Comparison of ENCODE assay signal across 12 mouse cellular contexts in the genomic region with DNA sequence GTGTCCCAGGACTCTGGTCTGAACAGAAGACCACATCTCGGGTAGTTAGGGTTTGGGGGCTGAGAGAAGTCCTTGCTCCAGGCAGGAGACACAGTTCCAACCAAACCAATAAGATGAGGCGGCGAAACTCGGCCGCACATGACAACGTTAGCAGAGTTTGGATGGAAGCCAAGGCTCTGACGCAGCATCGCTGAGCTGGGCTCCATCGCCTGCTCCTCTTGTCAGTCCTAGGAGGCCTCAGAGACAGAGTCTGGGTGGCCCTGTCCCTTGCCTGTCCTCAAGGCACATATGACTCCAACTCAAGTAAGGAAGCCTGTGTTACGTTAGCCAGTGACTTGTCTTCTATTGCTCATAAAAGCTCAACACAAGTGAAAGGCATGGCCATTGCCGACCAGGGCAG.
DNase-seq lines count a peak whose midpoint lies in the region; ATAC-seq and TF ChIP-seq lines count a peak whose summit lies in the region.
"Had no signal": no experiment of that assay in that cellular context is flagged by ENCODE, and none has a peak within 500 bp of the region (broad histone marks: within the 10 kb centered on the region; RNA-seq: fewer than 3 reads in every experiment).

No protein-coding gene starts in this region.

- no peaks in the 10 kb centered on the region for H3K36me3 ChIP-seq in embryonic facial prominence, embryonic 14.5 days (ENCODE audit: control insufficient read depth, insufficient read depth, low read length)
- no peaks in the 10 kb centered on the region for H3K36me3 ChIP-seq in embryonic facial prominence, embryonic 10.5 days (replicated peaks)
- H3K36me3 ChIP-seq in limb, embryonic 14.5 days (ENCODE audit: control insufficient read depth, insufficient read depth, low read length), result no peaks in the 10 kb centered on the region
- H3K36me3 ChIP-seq in limb, embryonic 10.5 days, result no peaks in the 10 kb centered on the region

- no peak overlapping the region for H3K9ac ChIP-seq in embryonic facial prominence, embryonic 14.5 days (ENCODE audit: low read depth, low read length)
- no peak overlapping the region for H3K9ac ChIP-seq in limb, embryonic 14.5 days (ENCODE audit: low read depth, low read length, severe bottlenecking)

- peaks cover 11% of the 10 kb centered on the region for H3K4me1 ChIP-seq in embryonic facial prominence, embryonic 14.5 days (ENCODE audit: control insufficient read depth, insufficient read depth, low read length)
- peaks cover 35% of the 10 kb centered on the region for H3K4me1 ChIP-seq in embryonic facial prominence, embryonic 10.5 days
- H3K4me1 ChIP-seq in limb, embryonic 14.5 days (ENCODE audit: control insufficient read depth, insufficient read depth, low read length), result no peaks in the 10 kb centered on the region; the same call in 1 of the 2 replicates
- peaks cover 40% of the 10 kb centered on the region for H3K4me1 ChIP-seq in limb, embryonic 10.5 days

- H3K4me2 ChIP-seq in embryonic facial prominence, embryonic 14.5 days (ENCODE audit: low read depth, low read length), result no peak overlapping the region
- H3K4me2 ChIP-seq in limb, embryonic 14.5 days (replicated peaks; ENCODE audit: low read depth, low read length, severe bottlenecking), result no peak overlapping the region

- intact Hi-C loops in heart, postnatal 10 days (cut with DNase I), result no loop called here

- no peak for TF ChIP-seq POLR2A in limb, embryonic 14.5 days (IDR thresholded peaks at IDR 0.05; ENCODE audit: borderline replicate concordance, extremely low read depth, insufficient read depth, insufficient read length)

- ATAC-seq in embryonic facial prominence, embryonic 14.5 days (ENCODE audit: low read depth), result no peak; the same call in 1 of the 2 replicates
- ATAC-seq in limb, embryonic 14.5 days (ENCODE audit: low FRiP score, low read depth), result no peak

- H3K9me3 ChIP-seq in embryonic facial prominence, embryonic 14.5 days (ENCODE audit: control insufficient read depth, low read length), result no peaks in the 10 kb centered on the region
- no peaks in the 10 kb centered on the region for H3K9me3 ChIP-seq in embryonic facial prominence, embryonic 10.5 days
- no peaks in the 10 kb centered on the region for H3K9me3 ChIP-seq in limb, embryonic 14.5 days (ENCODE audit: control insufficient read depth, low read length)
- no peaks in the 10 kb centered on the region for H3K9me3 ChIP-seq in limb, embryonic 10.5 days (replicated peaks)

- 0 out of 2 replicates have a peak overlapping the region, but pooled peaks have one; percentile 52 for H3K27ac ChIP-seq in embryonic facial prominence, embryonic 14.5 days (replicated peaks; ENCODE audit: low read depth, low read length)
- H3K27ac ChIP-seq in embryonic facial prominence, embryonic 10.5 days (replicated peaks), result no peak overlapping the region
- H3K27ac ChIP-seq in limb, embryonic 14.5 days (replicated peaks; ENCODE audit: low read depth, low read length), result 0 out of 2 replicates have a peak overlapping the region, but pooled peaks have one; percentile 19
- H3K27ac ChIP-seq in limb, embryonic 10.5 days, result no peak overlapping the region
- H3K27ac ChIP-seq: gastrocnemius, adult 2 months had no signal

- no peak overlapping the region for H3K4me3 ChIP-seq in embryonic facial prominence, embryonic 14.5 days (ENCODE audit: low read depth, low read length)
- no peak overlapping the region for H3K4me3 ChIP-seq in embryonic facial prominence, embryonic 10.5 days
- H3K4me3 ChIP-seq in limb, embryonic 14.5 days (replicated peaks; ENCODE audit: low read length), result no peak overlapping the region
- H3K4me3 ChIP-seq in limb, embryonic 10.5 days, result no peak overlapping the region
- H3K4me3 ChIP-seq: gastrocnemius, adult 2 months had no signal

- WGBS in embryonic facial prominence, embryonic 14.5 days, result 54% methylated on average over 11 of the region's 11 CpGs
- 94% methylated on average over 11 of the region's 11 CpGs for WGBS in embryonic facial prominence, embryonic 10.5 days
- 50% methylated on average over 11 of the region's 11 CpGs for WGBS in limb, embryonic 14.5 days
- WGBS in limb, embryonic 10.5 days, result 90% methylated on average over 11 of the region's 11 CpGs

- peak; percentile 69 for DNase-seq in embryonic facial prominence, embryonic 14.5 days (ENCODE audit: low spot score)
- no peak for DNase-seq in embryonic facial prominence, embryonic 10.5 days (ENCODE audit: low spot score)
- no peak for DNase-seq in limb, embryonic 14.5 days (ENCODE audit: low spot score)
- DNase-seq in limb, embryonic 10.5 days (ENCODE audit: low spot score), result no peak
- peak; percentile 30 for DNase-seq in MN1 (ENCODE audit: low spot score)
- peak; percentile 68 to 69 for DNase-seq in heart, postnatal 10 days
- no peak for DNase-seq in layer of hippocampus, adult 18-20 months (ENCODE audit: low spot score in 2 of 2)
- no peak for DNase-seq in adipocyte (ENCODE audit: low spot score)
- DNase-seq: gastrocnemius, adult 2 months; kidney, adult 18-20 months; left cerebral cortex, postnatal 4 days; right cerebral cortex, postnatal 25 days had no signal

- no peaks in the 10 kb centered on the region for H3K27me3 ChIP-seq in embryonic facial prominence, embryonic 14.5 days (replicated peaks; ENCODE audit: control insufficient read depth, insufficient read depth, low read length)
- no peaks in the 10 kb centered on the region for H3K27me3 ChIP-seq in embryonic facial prominence, embryonic 10.5 days (replicated peaks; ENCODE audit: low read depth, poor library complexity, severe bottlenecking)
- H3K27me3 ChIP-seq in limb, embryonic 14.5 days (ENCODE audit: control insufficient read depth, insufficient read depth, low read length), result no peaks in the 10 kb centered on the region
- peaks cover 3% of the 10 kb centered on the region; the same call in 1 of the 2 replicates for H3K27me3 ChIP-seq in limb, embryonic 10.5 days (ENCODE audit: low read depth, poor library complexity, severe bottlenecking)

Comparison
In these comparisons a context has a peak if more than half of its experiments do, and no peak if none do; other contexts are left out.
1. DNase-seq: peak in embryonic facial prominence, embryonic 14.5 days (single experiment), MN1 (single experiment) and heart, postnatal 10 days (2 of 2); none in embryonic facial prominence, embryonic 10.5 days (single experiment), limb, embryonic 14.5 days (single experiment), limb, embryonic 10.5 days (single experiment), layer of hippocampus, adult 18-20 months (0 of 2) and adipocyte (single experiment).
2. H3K27ac ChIP-seq: peak in embryonic facial prominence, embryonic 14.5 days (single experiment) and limb, embryonic 14.5 days (single experiment); none in embryonic facial prominence, embryonic 10.5 days (single experiment) and limb, embryonic 10.5 days (single experiment).